Mouse (Mus musculus) lung, embryonic 16.5 days (tissue): Measurements from ENCODE around the gene Srsf1. TPM values are rescaled to one million over a fixed set of nuclear protein-coding genes. Genes with fewer than 3 reads are reported as not detected.
"Not testable (repeated sequence)": the region's sequence is repeated elsewhere in the genome, so short reads cannot be mapped to it uniquely, and the experiment has no call there.

Experiments used
- ATAC-seq: fragments of 200-750 bp; cut with Nextera tagmentation; 2 replicates; pipeline ENCODE4 v1.8.0; 2017; ENCODE audit warnings: low read depth, mild to moderate bottlenecking, moderate library complexity
- H3K27ac ChIP-seq: fragments of 300-500 bp; sonication (generic); 2 replicates; pipeline ENCODE4 v1.5.1; 2014; ENCODE audit warnings: mild to moderate bottlenecking, control low read depth, low read length
- H3K27me3 ChIP-seq: fragments of 300-500 bp; sonication (generic); 2 replicates; pipeline ENCODE4 v1.6.1; 2014; ENCODE audit warnings: low read depth, low read length, mixed read lengths; ENCODE audit not compliant: control insufficient read depth, insufficient read depth
- H3K36me3 ChIP-seq: fragments of 300-500 bp; sonication (generic); 2 replicates; pipeline ENCODE4 v1.6.1; 2014; ENCODE audit warnings: low read length; ENCODE audit not compliant: control insufficient read depth, insufficient read depth
- H3K4me1 ChIP-seq: fragments of 300-500 bp; sonication (generic); replicated peaks from 2 replicates; pipeline ENCODE4 v1.6.1; 2014; ENCODE audit warnings: low read length, mixed read lengths; ENCODE audit not compliant: control insufficient read depth, insufficient read depth
- H3K4me2 ChIP-seq: fragments of 300-500 bp; sonication (generic); 2 replicates; pipeline ENCODE4 v1.6.1; 2014; ENCODE audit warnings: low read depth, low read length, control low read depth
- H3K4me3 ChIP-seq: fragments of 300-500 bp; sonication (generic); 2 replicates; pipeline ENCODE4 v1.5.1; 2014; ENCODE audit warnings: mild to moderate bottlenecking, low read length, control low read depth
- H3K9ac ChIP-seq: fragments of 300-500 bp; sonication (generic); 2 replicates; pipeline ENCODE4 v1.6.1; 2014; ENCODE audit warnings: low read length, control low read depth
- H3K9me3 ChIP-seq: fragments of 300-500 bp; sonication (generic); 2 replicates; pipeline ENCODE4 v1.6.1; 2016; ENCODE audit warnings: low read length; ENCODE audit not compliant: control insufficient read depth
- WGBS: fragments of 180-500 bp; shearing (Covaris S2); extraction: QIAGEN DNeasy Blood & Tissue Kit; methylation state at CpG from one replicate; pipeline ENCODE4 v1.1.7; 2014; 5-methylcytosine and 5-hydroxymethylcytosine counted together
- polyA plus RNA-seq: library from polyadenylated mRNA; unstranded; fragments of >200 nt; fragmentation: Nextera tagmentation; extraction: Ambion mirVana; gene quantifications from 2 replicates; pipeline ENCODE4 v1.2.1, GENCODE M21; 2015

Srsf1 gene
- polyA plus RNA-seq, 1 experiment from 2014 or later = 272 TPM

GRCm38 (mm10) chr11:88031753-88032152 is 15.4 kb upstream of the Srsf1 start:
- Histone ChIP-seq H3K36me3 (no peaks in the 10 kb centered on the region), H3K27me3 (no peaks in the 10 kb centered on the region), H3K9me3 (no peaks in the 10 kb centered on the region), H3K27ac (no peak overlapping the region), H3K4me1 (peaks cover 3% of the 10 kb centered on the region), H3K4me2 (no peak overlapping the region), H3K9ac (no peak overlapping the region), H3K4me3 (no peak overlapping the region)
- WGBS = 93% methylated on average over 5 of the region's 5 CpGs
- ATAC-seq = no peak

GRCm38 (mm10) chr11:88035970-88036369 is 11.2 kb upstream of the Srsf1 start:
- no peaks in the 10 kb centered on the region for H3K9me3 ChIP-seq
- H3K4me3 ChIP-seq = no peak overlapping the region
- H3K4me2 ChIP-seq = no peak overlapping the region
- H3K36me3 ChIP-seq = no peaks in the 10 kb centered on the region
- H3K27ac ChIP-seq = no peak overlapping the region
- H3K9ac ChIP-seq = no peak overlapping the region
- WGBS = 74% methylated on average over 7 of the region's 7 CpGs
- H3K27me3 ChIP-seq = no peaks in the 10 kb centered on the region
- ATAC-seq = no peak
- no peaks in the 10 kb centered on the region; the same call in 1 of the 2 replicates for H3K4me1 ChIP-seq

DNA sequence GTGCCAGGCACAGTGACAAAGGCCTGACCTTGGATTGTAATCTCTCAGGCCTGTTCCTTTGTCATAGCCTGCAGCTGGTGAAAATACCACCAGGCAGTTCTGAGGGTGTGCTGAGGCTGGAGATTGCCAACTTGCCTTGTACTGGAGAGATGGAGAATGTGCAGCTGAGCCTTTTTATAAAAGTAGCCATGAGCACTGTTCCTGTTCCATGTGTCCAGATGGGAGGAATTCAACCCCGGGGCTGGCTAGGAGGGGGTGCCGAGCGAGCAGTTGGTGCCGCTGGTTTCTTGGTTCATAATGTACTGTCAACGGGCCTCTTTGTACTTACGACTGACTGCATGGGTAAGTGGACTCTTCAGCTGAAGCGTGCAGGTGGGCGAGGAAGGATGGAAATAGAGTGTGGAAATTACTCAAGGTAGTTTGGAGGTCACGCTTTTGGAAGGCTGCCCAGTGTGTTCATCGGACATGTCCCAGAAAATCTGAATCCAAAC is 10.4 kb upstream of the Srsf1 start:
- H3K4me2 ChIP-seq = no peak overlapping the region
- no peaks in the 10 kb centered on the region for H3K9me3 ChIP-seq
- ATAC-seq = no peak
- no peaks in the 10 kb centered on the region; the same call in 1 of the 2 replicates for H3K4me1 ChIP-seq
- no peak overlapping the region for H3K27ac ChIP-seq
- 62% methylated on average over 10 of the region's 10 CpGs for WGBS
- no peaks in the 10 kb centered on the region for H3K36me3 ChIP-seq
- no peak overlapping the region for H3K9ac ChIP-seq
- H3K27me3 ChIP-seq = no peaks in the 10 kb centered on the region
- no peak overlapping the region for H3K4me3 ChIP-seq

DNA sequence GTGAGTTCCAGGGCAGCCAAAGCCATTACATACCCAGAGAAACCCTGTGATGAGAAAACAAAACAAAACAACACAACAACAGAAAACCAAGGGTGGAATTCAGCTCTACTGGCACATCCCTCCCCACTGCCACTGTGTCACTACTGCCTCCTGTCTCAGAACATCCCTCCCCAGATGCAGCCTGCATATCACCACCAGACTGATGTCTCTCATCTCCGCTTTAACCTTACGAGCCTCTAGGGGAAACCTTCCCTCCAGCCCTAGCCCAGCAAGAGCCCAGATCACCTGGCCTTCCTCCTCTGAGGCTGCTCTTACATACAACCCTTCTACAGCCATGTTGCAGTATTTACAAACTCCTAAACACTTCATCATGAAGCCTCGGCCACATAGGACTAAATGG is 9.8 kb upstream of the Srsf1 start:
- WGBS = 73% methylated on average over 3 of the region's 3 CpGs
- H3K36me3 ChIP-seq = no peaks in the 10 kb centered on the region
- no peaks in the 10 kb centered on the region for H3K9me3 ChIP-seq
- no peak overlapping the region for H3K9ac ChIP-seq
- no peak overlapping the region for H3K4me2 ChIP-seq
- no peak overlapping the region for H3K4me3 ChIP-seq
- ATAC-seq = no peak
- no peaks in the 10 kb centered on the region for H3K27me3 ChIP-seq
- no peaks in the 10 kb centered on the region; the same call in 1 of the 2 replicates for H3K4me1 ChIP-seq
- H3K27ac ChIP-seq = no peak overlapping the region

GRCm38 (mm10) chr11:88039066-88039465 is 8.1 kb upstream of the Srsf1 start:
- H3K4me3 ChIP-seq = no peak overlapping the region
- H3K27ac ChIP-seq = no peak overlapping the region
- no peaks in the 10 kb centered on the region for H3K27me3 ChIP-seq
- 96% methylated on average over 1 of the region's 1 CpGs for WGBS
- H3K4me2 ChIP-seq = no peak overlapping the region
- H3K9me3 ChIP-seq = no peaks in the 10 kb centered on the region
- H3K9ac ChIP-seq = no peak overlapping the region
- H3K4me1 ChIP-seq = no peaks in the 10 kb centered on the region
- H3K36me3 ChIP-seq = no peaks in the 10 kb centered on the region
- no peak for ATAC-seq

DNA sequence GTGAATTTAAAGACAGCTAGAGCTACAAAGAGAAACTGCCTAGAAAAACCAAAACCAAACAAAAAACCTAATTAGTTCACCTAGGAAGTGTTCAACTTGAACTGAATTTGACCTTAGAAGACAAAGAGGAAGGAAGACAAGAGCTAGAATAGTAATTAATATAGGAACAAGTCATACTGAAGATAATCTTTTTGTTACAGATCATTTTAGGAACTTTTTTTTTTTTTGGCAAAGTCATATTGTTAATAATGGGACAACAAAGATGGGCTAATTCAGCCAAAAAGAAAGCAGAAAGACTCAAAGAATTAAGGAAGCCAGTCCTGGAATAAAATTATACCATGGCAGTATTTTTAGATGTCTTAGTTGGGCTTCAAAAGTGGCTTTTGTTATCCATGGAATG is 2.9 kb upstream of the Srsf1 start:
- H3K4me2 ChIP-seq = no peak overlapping the region
- no peak overlapping the region for H3K9ac ChIP-seq
- H3K4me3 ChIP-seq = no peak overlapping the region
- no peaks in the 10 kb centered on the region for H3K27me3 ChIP-seq
- peaks cover 12% of the 10 kb centered on the region for H3K4me1 ChIP-seq
- ATAC-seq = no peak
- no peaks in the 10 kb centered on the region for H3K9me3 ChIP-seq
- 0 out of 2 replicates have a peak, but pooled peaks cover 5% of the 10 kb centered on the region for H3K36me3 ChIP-seq
- no peak overlapping the region for H3K27ac ChIP-seq

GRCm38 (mm10) chr11:88045159-88045558 is 2.0 kb upstream of the Srsf1 start:
- not testable (repeated sequence) for H3K9me3 ChIP-seq, ATAC-seq, H3K27me3 ChIP-seq, H3K27ac ChIP-seq, H3K9ac ChIP-seq, H3K4me3 ChIP-seq, H3K4me2 ChIP-seq, H3K36me3 ChIP-seq
- H3K4me1 ChIP-seq = peaks cover 21% of the 10 kb centered on the region
- 94% methylated on average over 3 of the region's 3 CpGs for WGBS

DNA sequence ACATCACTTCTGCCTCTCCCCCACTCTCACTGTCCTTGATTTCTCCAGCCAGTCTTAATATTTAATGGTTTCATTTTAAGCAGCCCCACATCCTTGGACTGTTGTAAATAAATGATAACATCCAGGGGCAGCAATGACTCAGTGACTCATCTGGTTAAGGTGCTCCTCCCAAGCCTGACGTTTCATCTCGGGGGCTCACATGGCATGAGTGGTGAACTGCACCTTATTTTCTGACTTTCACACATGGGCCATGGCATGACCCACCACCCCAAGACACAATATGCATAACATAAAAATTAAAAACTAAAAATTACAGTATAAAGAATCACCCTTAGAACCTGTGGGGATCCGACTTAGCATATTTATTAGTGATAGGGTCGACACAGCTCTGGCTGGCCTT is 1.3 kb upstream of the Srsf1 start:
- H3K4me1 ChIP-seq = peaks cover 24% of the 10 kb centered on the region
- no peak for ATAC-seq
- no peak overlapping the region for H3K27ac ChIP-seq
- H3K4me2 ChIP-seq = peak overlapping the region; percentile 55
- no peaks in the 10 kb centered on the region for H3K27me3 ChIP-seq
- WGBS = 75% methylated on average over 4 of the region's 4 CpGs
- H3K4me3 ChIP-seq = no peak overlapping the region
- no peak overlapping the region for H3K9ac ChIP-seq
- H3K9me3 ChIP-seq = no peaks in the 10 kb centered on the region
- H3K36me3 ChIP-seq = peaks cover 11% of the 10 kb centered on the region; the same call in 1 of the 2 replicates

DNA sequence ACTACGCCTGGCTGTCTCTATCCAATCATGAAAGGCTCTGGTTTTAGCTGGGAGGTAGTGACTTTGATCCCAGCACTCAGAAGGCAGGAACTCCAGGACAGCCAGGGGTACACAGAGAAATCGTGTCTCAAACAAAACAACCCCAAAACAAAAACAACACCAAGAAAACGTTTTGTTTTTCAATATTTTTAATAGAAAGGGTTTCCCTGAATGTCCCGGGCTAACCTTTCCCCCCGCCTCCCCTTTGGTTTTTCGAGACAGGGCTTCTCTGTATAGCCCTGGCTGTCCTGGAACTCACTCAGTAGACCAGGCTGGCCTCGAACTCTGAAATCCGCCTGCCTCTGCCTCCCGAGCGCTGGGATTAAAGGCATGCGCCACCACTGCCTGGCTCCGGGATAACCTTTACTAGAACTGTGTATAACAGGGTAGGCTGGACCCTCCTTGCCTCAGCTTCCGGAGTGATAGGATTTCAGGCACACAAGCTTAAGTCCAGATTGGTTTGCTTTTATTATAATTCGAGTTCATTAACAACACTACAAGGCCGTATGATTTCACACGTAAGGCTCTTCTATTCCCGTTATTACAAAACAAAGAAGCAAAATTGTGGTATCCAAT is 743 bp upstream of the Srsf1 start:
- peak overlapping the region; percentile 55 for H3K4me2 ChIP-seq
- H3K27me3 ChIP-seq = no peaks in the 10 kb centered on the region
- H3K4me1 ChIP-seq = peaks cover 27% of the 10 kb centered on the region
- 51% methylated on average over 17 of the region's 17 CpGs for WGBS
- H3K4me3 ChIP-seq = peak overlapping the region; percentile 98
- ATAC-seq = no peak
- H3K36me3 ChIP-seq = peaks cover 11% of the 10 kb centered on the region; the same call in 1 of the 2 replicates
- peak overlapping the region; percentile 76 for H3K9ac ChIP-seq
- H3K9me3 ChIP-seq = no peaks in the 10 kb centered on the region
- no peak overlapping the region; the same call in 1 of the 2 replicates for H3K27ac ChIP-seq
